Mouse (Mus musculus): ENCODE results near the gene Dusp12.

- TF ChIP-seq CTCF (IDR thresholded peaks at IDR 0.05; ENCODE audit: borderline replicate concordance, extremely low read depth, insufficient read depth, insufficient read length) (no peak), POLR2A (IDR thresholded peaks at IDR 0.05; ENCODE audit: borderline replicate concordance, extremely low read depth, insufficient read depth, insufficient read length, poor library complexity, severe bottlenecking) (no peak)
Observed at GRCm38 (mm10) chr1:170871961-170872360, 13.4 kb downstream of the Dusp12 start.
